Mouse (Mus musculus) cortical plate, adult 2 months (tissue): Measurements from ENCODE around the gene Fam160b1. TPM values are rescaled to one million over a fixed set of nuclear protein-coding genes. Genes with fewer than 3 reads are reported as not detected.

ENCODE experiments used
- H3K27ac ChIP-seq: fragments of 200-500 bp; 2 replicates; pipeline ENCODE4 v1.5.1; 2012; ENCODE audit warnings: low read length, control low read depth, inconsistent platforms; ENCODE audit not compliant: insufficient read depth
- H3K4me1 ChIP-seq: fragments of 200-500 bp; 2 replicates; pipeline ENCODE4 v1.6.1; 2011; ENCODE audit warnings: low read length; ENCODE audit not compliant: control insufficient read depth, insufficient read depth
- H3K4me3 ChIP-seq: fragments of 200-500 bp; 2 replicates; pipeline ENCODE4 v1.5.1; 2011; ENCODE audit warnings: mild to moderate bottlenecking, low read length, control low read depth; ENCODE audit not compliant: insufficient read depth
- CTCF ChIP-seq: fragments of 200-500 bp; IDR thresholded peaks from 2 replicates; pipeline ENCODE4 v1.5.1; 2011; ENCODE audit warnings: mild to moderate bottlenecking, control low read depth, low read length; ENCODE audit not compliant: insufficient read depth; ENCODE audit errors: extremely low read depth
- POLR2A ChIP-seq: fragments of 200-500 bp; IDR thresholded peaks from 2 replicates; pipeline ENCODE4 v1.6.1; 2011; ENCODE audit warnings: mild to moderate bottlenecking, low read length, control low read depth; ENCODE audit not compliant: insufficient read depth; ENCODE audit errors: extremely low read depth
- polyA plus RNA-seq: library from polyadenylated mRNA; depleted of rRNA; stranded (reverse); fragments of >200 nt; gene quantifications from 2 replicates; pipeline ENCODE4 v1.2.3, GENCODE M21; 2012

Fam160b1 gene
- polyA plus RNA-seq, 1 experiment: 16.9 TPM

- TF ChIP-seq POLR2A: no peak
- no peak for TF ChIP-seq CTCF
- Histone ChIP-seq H3K27ac (no peak overlapping the region), H3K4me3 (no peak overlapping the region), H3K4me1 (no peaks in the 10 kb centered on the region)
Measured at GRCm38 (mm10) chr19:57386176-57386693, 25.8 kb downstream of the Fam160b1 start.

GRCm38 (mm10) chr19:57391545-57391944, 31.1 kb downstream of the Fam160b1 start:
- TF ChIP-seq POLR2A (no peak), CTCF (no peak)
- H3K4me3 ChIP-seq: no peak overlapping the region
- H3K27ac ChIP-seq: no peak overlapping the region
- no peaks in the 10 kb centered on the region for H3K4me1 ChIP-seq

GRCm38 (mm10) chr19:57393357-57393957, 33.0 kb downstream of the Fam160b1 start:
- H3K4me3 ChIP-seq: no peak overlapping the region
- H3K27ac ChIP-seq: no peak overlapping the region
- TF ChIP-seq CTCF (no peak), POLR2A (no peak)
- H3K4me1 ChIP-seq: no peaks in the 10 kb centered on the region

- TF ChIP-seq POLR2A (no peak), CTCF (no peak)
- Histone ChIP-seq H3K27ac (no peak overlapping the region), H3K4me3 (no peak overlapping the region), H3K4me1 (no peaks in the 10 kb centered on the region)
Measured at GRCm38 (mm10) chr19:57396609-57397008, 36.1 kb downstream of the Fam160b1 start.

GRCm38 (mm10) chr19:57402364-57402763, 41.9 kb downstream of the Fam160b1 start:
- Histone ChIP-seq H3K4me1 (peaks cover 2% of the 10 kb centered on the region; the same call in 1 of the 2 replicates), H3K4me3 (no peak overlapping the region), H3K27ac (no peak overlapping the region)
- TF ChIP-seq POLR2A (no peak), CTCF (no peak)

- Histone ChIP-seq H3K4me3 (0 out of 2 replicates have a peak overlapping the region, but pooled peaks have one; percentile 9), H3K4me1 (peaks cover 2% of the 10 kb centered on the region; the same call in 1 of the 2 replicates), H3K27ac (no peak overlapping the region)
- TF ChIP-seq CTCF (peak; percentile 72), POLR2A (no peak)
Measured at GRCm38 (mm10) chr19:57403700-57404501, 43.4 kb downstream of the Fam160b1 start.

- Histone ChIP-seq H3K4me1 (peaks cover 2% of the 10 kb centered on the region; the same call in 1 of the 2 replicates), H3K4me3 (0 out of 2 replicates have a peak overlapping the region, but pooled peaks have one; percentile 9), H3K27ac (no peak overlapping the region)
- TF ChIP-seq POLR2A: no peak
- TF ChIP-seq CTCF: no peak
Measured at GRCm38 (mm10) chr19:57404502-57404848, 44.0 kb downstream of the Fam160b1 start.

GRCm38 (mm10) chr19:57407947-57408346, 47.5 kb downstream of the Fam160b1 start:
- TF ChIP-seq POLR2A (no peak), CTCF (no peak)

GRCm38 (mm10) chr19:57411375-57412196, 51.1 kb downstream of the Fam160b1 start:
- H3K4me1 ChIP-seq: peaks cover 3% of the 10 kb centered on the region; the same call in 1 of the 2 replicates
- TF ChIP-seq CTCF (no peak), POLR2A (no peak)
- H3K27ac ChIP-seq: no peak overlapping the region
- H3K4me3 ChIP-seq: no peak overlapping the region

More at GRCm38 (mm10) chr19:57407947-57408346, 47.5 kb downstream of the Fam160b1 start:
- Histone ChIP-seq H3K4me1 (peaks cover 4% of the 10 kb centered on the region; the same call in 1 of the 2 replicates), H3K27ac (no peak overlapping the region), H3K4me3 (no peak overlapping the region)
